Mouse (Mus musculus): Measurements from ENCODE around the gene Lysmd1.
"Not testable (repeated sequence)": the region's sequence is repeated elsewhere in the genome, so short reads cannot be mapped to it uniquely, and the experiment has no call there.

Gene Lysmd1

DNA sequence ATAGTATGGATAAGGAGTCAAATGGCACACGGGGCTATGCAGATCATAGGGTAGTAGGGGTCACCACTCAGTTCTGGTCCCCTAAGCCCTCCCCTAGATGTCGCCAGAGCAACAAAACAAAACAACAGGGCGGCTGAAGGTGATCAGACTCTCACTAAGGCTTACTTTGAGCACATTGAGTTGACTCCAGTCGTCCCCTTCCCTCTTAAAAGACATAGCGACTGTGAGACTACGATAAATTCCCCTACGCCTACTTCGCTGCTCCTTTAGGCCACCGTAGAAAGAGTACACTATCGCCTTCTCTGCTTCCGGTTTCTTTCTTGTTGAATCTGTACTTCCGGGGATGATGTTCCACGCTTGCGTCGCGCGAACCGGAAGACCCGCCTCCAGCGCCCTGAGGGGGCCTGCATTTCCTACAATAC is at the start of gene Lysmd1, which contains the start of gene Scnm1:
Gene Lysmd1 (plus strand): TSS at position 409 of the 422 bp plus-strand sequence.
Gene Scnm1 (minus strand): TSS at position 332 of the 422 bp plus-strand sequence.
- DNase-seq (ENCODE audit: low read depth, low spot score) = peak; percentile 85

DNA sequence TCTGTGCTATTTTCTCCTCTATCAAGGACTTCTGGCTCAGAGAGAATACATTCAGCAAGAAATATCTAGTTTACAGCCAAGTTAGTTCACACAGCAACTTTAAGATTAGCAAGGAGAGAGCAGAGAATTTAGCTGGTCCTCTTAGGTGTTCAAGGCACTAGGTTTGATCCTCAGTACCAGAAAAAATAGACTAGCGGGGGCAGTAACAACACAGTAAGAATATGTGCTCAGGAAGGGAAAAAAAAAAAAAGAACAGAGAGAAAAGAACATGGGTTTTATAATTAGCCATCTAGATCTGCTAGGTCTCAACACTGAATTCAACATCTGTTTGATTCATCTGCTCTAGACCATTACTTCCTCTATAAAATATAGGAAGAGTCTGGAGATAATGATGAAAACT is 45.8 kb upstream of the Lysmd1 start:
- no peak for DNase-seq (ENCODE audit: low read depth, low spot score)

DNA sequence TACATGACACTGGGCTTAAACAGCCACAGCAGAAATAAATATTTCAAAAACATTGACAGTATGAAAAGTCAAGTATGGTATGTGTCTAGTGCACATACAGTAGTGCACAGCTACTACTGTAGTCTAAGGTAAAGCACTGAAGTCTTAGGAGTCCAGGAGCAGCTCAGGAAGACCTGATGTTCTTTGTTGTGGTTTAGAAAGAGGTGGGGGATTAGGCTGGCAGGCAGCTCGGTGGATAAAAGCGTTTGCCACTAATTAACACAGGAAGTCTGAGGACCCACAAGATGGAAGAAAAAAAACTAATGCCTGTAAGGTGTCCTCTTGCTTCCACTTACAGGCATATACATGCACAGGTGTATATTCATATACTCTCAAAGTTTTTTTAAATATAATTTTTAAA is 33.0 kb upstream of the Lysmd1 start:
- DNase-seq (ENCODE audit: low read depth, low spot score) = no peak

DNA sequence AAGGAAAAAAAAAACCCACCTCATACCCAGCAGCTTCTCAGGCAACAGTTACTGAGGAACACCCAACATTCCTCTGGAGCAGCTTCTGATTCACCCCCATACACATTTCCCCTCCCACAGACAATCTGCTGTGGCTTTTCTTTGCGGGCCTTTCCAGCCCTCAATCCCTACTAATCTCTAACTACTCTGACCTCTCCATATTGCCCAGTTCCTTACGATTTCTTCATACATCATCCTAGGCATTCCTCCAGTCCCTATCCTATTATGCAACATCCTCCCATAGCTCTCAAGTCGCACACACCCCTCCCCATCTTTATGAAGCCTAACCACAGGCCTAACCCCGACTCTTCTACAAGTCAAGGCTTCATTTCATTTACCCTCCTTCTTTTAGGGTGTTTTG is 28.8 kb upstream of the Lysmd1 start:
- no peak for DNase-seq (ENCODE audit: low read depth, low spot score)

DNA sequence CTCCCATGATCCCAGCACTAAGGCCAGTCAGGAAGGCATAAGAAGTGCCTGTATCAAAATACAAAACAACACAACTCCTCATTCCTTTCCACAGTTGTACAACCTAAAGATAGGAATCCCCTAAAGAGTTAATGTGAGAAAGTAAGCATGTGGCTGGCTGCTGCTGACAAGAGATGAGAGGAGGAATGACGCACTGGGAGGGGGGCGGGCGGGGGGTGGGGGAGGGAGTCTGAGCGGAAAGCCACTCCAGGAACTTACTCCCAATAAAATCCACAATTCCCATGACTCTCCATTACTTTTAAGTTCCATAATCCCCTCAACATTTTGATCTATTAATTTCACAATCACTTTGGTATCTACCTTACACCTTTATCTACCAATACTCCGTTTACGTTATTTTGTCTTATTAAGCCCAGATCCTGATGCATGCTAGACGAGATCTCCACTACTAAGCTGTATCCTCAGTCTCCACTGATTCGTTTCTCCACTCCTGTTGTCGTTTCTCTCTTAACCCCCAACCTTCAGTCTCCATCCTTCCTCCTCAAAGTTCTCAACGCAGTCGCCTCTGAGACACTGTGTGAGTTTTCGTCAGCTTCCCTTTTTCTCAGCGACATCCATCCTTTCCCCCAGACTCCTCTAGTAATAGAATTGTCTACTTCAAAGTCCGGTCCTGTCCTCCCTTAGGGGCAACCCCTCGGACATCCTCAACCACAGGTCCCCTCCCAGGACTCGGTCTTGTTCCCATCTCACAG is 28.1 kb upstream of the Lysmd1 start:
- DNase-seq (ENCODE audit: low read depth, low spot score) = peak; percentile 20

DNA sequence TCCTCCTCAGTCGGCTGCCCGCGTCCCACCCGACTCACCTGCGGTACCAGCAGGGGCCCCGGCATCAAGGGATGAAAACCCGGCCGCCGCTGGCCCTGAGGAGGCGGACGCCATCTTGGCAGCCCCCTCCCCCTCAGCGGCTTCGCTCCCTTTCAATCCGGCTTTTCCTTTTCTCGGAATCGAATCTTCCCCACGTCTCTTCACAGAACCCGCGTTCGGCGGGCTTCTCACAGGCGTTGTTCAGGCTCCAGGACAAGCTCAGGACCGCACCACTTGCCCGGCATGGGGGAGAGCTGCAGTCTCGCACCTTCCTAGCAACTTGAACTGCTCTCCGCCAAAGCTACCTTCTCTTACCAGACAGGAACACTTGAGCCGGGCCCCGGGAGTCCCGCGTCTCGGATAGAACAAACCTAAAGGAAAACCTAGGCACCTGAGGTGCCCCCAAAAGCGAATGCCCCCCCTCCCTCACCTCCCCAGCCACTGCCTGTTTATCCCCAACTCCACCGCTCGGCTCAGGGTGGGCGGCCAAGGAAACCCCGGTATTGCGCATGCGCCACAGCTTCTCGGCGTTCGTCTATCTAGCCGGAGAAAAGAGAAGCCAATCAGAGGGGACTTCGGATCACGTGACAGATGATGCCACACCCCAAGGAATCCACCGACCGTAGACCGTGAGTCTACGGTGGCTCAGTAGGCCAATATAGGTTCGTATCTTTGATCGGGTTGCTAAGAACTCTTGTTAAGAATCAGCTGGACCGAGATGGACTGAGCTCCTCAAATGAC is 27.4 kb upstream of the Lysmd1 start, which contains the start of gene Pip5k1a:
Gene Pip5k1a (minus strand): TSS at position 593 of the 780 bp plus-strand sequence.
- DNase-seq (ENCODE audit: low read depth, low spot score) = peak; percentile 99

DNA sequence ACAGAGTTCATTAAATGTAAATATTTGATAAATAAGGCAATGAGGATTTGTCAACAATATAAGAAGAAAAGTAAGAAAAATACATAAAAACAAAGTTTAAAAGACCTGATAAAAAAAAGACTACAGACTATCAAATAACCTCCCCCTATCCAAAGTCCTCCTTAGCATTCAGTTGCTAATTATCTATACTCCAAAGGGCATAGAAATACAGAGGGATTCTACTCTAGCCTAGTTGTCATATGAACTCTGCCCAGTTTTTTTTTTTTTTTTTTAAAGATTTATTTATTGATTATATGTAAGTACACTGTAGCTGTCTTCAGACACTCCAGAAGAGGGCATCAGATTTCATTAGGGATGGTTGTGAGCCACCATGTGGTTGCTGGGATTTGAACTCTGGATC is 26.6 kb upstream of the Lysmd1 start:
- not testable (repeated sequence) for DNase-seq (ENCODE audit: low read depth, low spot score)

DNA sequence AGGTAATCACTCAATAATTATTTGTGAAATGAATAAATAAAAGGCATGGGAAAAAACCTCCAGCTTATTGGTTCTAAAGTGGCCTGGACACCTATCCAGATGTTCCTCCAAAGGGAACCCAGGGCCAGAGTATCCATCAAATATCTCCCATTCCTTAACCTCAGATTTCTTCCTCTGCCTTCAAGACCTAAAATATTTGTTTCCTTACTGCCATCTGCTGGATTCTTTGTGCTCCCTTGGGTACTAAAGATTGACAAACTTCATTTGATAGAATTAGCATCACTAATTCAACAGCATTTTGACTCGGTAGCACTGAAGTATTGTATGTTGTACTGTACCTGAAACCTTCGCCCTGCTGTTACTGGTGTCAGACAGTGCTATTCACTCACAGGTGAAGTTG is 26.0 kb upstream of the Lysmd1 start:
- DNase-seq (ENCODE audit: low read depth, low spot score) = no peak

DNA sequence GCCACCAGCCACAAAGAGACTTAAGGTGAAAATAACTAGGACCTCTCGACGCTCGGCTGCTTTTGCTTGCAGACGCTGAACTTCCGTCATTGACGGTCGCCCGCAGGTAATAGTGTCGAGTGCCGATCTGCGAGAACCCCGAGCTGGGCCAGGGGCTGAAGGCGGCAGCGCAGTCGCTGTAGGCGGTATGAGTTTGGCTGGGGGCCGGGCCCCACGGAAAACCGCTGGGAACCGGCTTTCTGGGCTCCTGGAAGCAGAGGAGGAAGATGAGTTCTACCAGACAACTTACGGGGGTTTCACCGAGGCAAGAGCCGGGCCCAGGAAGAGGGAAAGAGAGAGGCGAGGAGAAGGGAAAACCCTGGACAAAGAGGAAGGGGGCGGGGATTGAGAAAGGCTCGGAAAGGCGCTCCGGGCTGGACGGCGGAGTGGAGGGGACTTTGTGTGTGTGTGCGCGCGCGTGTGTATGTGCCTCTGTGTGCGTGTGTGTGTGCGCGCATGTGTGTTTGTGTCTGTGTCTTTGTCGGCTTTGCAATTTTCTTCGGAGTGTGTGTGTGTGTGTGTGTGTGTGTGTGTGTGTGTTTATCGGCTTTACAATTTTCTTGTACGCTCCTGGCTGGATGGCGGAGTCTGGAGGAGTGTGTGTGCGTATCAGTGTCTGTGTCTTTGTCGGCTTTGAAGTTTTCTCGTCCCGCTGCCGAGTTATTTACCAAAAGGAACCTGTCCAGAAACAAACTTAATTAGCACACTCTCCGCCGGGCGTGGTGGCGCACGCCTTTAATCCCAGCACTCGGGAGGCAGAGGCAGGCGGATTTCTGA is 22.8 kb upstream of the Lysmd1 start, which contains the start of gene Vps72:
Gene Vps72 (plus strand): TSS at position 112 of the 816 bp plus-strand sequence.
- peak; percentile 54 for DNase-seq (ENCODE audit: low read depth, low spot score)

DNA sequence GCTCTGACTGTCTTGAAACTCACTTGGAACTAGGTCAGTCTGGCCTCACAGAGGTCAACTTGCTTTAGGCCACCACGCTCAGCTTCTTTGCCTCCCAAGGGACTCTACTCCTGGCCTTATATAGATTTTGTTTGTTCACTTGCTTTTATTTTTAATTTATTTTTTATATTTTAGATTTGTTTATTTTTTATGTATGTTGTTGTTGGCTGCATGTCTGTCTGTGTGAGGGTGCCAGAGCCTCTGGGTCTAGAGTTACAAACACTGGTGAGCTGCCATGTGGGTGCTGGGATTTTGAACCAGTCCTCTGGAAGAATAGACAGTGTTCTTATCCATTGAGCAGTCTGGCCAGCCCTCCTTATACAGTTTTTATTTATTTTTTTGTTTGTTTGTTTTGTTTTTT is 21.1 kb upstream of the Lysmd1 start:
- DNase-seq (ENCODE audit: low read depth, low spot score) = no peak

DNA sequence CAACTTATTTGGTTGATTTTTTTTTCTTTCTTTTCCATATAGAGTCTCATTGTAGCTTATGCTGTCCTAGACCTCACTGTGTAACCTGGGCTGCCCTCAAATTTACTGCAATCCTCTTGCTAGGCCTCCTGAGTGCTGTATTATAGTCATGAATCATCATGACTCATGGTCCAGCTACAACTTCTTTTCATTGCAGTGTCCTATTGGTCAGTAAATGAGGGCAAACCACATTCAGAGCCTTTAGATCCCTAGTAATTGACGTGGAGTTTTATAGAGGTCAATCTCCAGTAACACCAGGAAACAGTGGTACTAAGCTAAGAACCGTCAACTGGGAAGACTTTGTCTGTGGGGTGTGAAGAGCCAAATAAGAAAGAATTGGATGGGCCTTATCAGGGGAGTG is 16.1 kb upstream of the Lysmd1 start:
- no peak for DNase-seq (ENCODE audit: low read depth, low spot score)

DNA sequence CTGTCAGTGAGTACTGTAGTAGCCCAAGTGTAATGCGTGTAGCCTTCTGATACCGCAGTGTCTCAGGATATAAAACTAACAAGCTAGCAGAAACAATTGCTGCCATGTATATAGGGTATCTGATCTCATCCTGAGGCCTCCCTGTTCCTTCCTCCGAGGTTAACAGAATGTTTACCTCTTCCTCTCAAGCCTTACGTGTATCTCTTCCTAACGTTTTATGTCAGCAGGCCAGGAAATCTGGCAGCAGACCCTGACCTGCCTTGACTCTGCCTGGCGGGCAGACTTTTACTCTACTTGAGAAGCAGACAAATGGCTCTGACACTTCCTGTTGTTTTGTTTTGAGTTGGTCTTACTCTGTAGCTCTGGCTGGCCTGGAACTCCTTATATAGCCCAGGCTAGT is 12.3 kb upstream of the Lysmd1 start:
- no peak for DNase-seq (ENCODE audit: low read depth, low spot score)

DNA sequence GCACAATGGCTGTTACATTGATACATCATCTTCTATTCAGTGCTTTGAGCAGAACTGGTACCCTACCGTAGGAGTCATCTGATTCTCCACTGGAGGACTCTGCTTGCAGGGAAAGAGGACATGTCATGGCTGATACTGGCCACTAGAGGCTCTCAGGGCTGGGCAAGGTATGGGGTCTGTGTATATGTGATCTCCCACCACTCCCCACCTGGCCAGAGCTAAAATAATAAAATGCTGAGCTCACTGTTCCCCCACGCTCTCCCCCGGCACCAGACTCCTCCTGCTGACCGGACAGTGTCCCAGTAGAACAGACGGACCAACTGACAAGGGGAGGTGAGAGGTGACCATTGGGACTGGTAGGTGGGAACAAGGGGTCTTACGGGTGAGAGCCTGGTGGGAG is 9.6 kb upstream of the Lysmd1 start, which contains the start of gene Tmod4:
Gene Tmod4 (plus strand): TSS at position 231 of the 400 bp plus-strand sequence.
- DNase-seq (ENCODE audit: low read depth, low spot score) = no peak

DNA sequence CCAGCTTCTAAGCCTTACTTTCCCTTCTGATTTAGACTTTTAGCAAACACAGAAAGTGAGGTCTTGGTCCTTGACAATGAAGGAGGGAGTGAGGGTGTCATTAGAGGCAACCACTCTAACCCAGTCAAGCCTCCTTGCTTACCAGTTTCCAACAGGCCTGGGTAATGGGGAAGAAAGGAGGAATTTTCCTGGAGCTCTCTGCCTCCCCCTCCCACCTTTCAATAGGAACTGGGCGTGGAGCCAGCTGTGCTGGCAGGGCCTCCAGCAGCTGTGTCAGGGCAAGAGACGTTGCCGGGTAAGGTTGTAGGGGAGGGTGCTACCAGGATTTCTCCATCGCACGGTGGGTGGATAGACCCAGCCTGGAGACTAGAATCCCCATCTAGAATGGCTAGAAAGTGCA is 8.9 kb upstream of the Lysmd1 start:
- no peak for DNase-seq (ENCODE audit: low read depth, low spot score)

DNA sequence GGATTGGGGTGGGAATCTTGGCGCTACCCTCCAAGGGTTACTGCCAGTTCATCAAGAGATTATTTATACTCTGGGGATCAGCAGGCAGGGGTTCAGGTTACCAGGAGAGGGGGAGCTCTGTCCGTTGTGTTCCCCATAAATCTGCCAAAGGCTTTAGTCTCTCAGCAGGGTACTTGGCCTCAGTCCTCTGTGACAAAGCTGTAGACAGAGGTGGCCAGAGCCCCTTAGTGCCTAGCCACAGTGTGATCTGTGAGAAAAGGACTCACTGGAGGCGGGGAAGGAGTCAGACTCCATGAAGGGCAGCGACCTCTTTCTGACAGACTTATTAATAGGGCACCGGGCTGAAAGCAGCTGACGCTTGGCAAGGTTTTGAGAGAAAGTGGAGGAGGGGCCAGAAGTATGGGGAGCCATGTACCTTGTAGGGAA is 4.6 kb upstream of the Lysmd1 start:
- no peak for DNase-seq (ENCODE audit: low read depth, low spot score)

DNA sequence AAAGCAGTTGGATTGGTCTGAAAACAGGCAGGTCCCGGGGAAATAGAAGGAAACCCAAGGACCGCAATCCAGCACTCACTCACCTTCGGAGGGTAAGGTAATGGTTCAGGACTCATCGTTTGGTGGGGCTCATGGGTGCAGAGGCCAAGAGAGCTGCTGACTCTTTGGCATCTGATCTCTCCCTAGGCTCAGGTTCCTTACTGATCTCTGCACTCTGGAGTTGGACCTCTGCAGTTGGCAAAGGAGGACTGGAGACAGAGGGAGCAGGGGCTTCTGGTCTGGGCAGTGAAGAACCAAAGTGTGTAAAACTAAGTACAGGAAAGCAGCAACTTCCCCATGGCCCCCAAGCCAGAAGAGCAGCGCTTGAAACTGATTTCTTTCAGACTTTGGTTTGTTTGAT is 3.8 kb upstream of the Lysmd1 start:
- DNase-seq (ENCODE audit: low read depth, low spot score) = no peak

DNA sequence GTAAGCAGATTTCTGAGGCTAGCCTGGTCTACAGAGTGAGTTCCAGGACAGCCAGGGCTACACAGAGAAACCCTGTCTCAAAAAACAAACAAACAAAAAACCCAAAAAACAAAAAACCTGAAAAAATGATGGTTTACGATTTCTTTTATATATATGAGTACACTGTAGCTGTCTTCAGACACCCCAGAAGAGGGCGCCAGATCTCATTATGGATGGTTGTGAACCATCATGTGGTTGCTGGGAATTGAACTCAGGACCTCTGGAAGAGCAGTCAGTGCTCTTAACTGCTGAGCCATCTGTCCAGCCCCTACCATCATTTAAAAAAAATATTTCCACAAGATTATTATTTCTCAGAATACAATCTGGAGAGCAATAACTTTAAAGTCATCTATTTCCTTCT is 1.5 kb upstream of the Lysmd1 start:
- DNase-seq (ENCODE audit: low read depth, low spot score) = not testable (repeated sequence)

DNA sequence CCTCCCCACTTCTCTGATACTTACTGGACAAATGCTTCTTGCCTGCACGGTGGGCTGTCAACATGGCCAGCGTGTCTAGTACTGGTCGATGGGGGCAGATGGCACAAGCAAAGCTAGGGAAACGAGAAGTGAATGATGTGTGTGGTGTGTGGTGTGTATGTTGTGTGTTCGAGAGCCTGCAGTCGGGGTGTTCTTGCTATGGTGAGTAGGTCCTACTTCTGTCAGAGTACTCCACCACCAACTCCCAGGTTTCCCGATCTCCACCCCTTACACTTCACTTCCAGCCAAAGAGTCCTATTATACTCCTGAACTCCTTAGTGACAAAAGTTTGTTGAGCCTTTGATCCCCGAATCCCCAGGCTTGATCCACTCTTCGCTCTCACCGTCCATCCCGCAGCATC is 712 bp upstream of the Lysmd1 start:
- DNase-seq (ENCODE audit: low read depth, low spot score) = no peak

DNA sequence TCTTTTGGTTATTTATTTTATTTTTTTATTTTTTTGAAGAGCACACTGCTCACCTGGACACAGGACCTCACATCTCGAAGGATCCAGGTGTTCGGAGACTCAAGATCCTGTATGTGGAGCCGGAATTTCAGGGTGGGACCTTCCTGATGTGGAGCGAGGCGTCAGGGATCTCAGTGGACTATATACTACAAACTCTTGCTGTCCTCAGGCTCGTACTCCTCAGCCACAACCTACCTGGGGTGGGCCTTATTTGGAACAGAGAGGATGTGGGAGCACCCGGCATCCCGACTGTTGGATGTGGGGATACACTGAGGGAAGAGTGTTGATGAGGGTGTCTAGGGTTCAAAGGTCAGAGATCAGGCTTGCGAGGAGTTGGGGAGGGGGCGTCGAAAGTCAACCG is 245 bp downstream of the Lysmd1 start:
- DNase-seq (ENCODE audit: low read depth, low spot score) = not testable (repeated sequence)

DNA sequence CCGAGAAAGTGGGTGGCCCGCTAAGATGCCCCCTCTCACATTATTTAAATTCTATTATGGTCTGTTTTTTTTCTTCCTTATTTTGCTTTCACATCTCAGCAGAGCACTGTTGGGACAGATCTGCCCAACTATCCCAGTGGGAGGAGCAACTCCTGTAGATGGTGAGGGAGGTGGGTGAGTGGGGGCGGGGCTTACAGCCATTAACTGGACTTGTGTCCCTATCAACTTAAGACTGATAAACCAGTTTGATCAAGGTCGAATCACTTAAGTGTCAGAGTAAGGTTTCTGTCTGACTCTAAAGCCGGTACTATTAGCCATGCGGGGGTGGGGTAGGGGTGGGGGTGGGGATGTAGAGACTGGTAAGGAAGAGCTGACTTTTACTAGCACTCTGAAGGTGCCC is 1.1 kb downstream of the Lysmd1 start:
- peak; percentile 41 for DNase-seq (ENCODE audit: low read depth, low spot score)

DNA sequence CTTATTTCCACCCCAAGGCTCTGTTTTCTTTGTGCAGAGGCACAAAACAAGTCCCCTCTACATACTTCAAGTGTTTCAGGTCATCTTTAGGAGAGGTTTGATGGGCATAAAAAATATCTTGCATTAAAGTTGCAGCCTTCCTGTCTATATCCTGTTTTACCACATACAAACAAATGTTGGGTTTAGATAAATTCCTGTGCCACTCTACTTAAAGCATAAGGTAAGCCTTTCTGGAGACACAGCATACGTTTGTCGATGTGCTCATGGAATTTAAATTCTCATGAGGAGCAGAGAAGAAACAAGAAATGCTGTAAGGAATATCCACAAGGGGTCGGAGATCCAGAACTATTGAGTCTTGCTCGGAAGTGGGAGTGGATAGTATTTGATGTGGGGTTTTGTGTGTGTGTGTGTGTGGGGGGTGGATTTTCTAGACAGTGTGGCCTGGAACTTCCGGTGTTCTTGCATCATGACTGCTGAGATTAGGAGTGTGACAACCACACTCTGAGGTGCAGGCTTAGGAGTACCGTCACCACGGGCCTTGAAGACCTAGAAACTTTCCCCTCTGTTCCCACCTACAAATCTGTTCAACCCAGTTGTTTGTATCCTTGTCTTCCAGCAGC is 1.7 kb downstream of the Lysmd1 start:
- no peak for DNase-seq (ENCODE audit: low read depth, low spot score)

Data from c-Kit-negative CD71-positive TER-119-positive erythroid progenitor cells, embryonic 14.5 days (primary cell).